23 mouse cellular contexts compared by ENCODE assay signal in the genomic region with DNA sequence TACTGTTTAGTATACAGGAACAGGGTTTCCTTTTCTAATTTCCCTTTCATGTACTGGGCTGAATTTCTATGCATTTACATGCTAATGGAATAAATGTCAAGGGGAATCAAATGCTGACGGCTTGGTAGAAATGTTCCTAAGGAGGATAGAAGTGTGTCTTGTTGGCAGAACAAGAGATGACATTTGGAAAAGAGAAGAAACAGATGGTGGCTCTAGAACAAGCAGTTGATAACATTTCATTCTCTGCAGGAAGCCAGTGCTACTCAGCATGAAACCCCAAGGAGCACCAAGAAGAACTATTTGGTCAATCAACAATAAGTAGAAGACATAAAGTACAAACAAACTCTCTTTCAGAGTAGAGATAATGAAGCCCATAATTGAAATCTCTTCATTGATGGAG.
DNase-seq lines count a peak whose midpoint lies in the region; ATAC-seq lines count a peak whose summit lies in the region.
"Had no signal": no experiment of that assay in that cellular context is flagged by ENCODE, and none has a peak within 500 bp of the region (broad histone marks: within the 10 kb centered on the region; RNA-seq: fewer than 3 reads in every experiment).

No protein-coding gene starts in this region.

- H3K27me3 ChIP-seq in embryonic facial prominence, embryonic 10.5 days (replicated peaks; ENCODE audit: low read depth, poor library complexity, severe bottlenecking): no peaks in the 10 kb centered on the region
- H3K27me3 ChIP-seq: embryonic facial prominence, embryonic 13.5 days; forebrain, embryonic 12.5 days; heart, embryonic 13.5 days; hindbrain, embryonic 15.5 days had no signal

- ATAC-seq in cerebellum, adult (ENCODE audit: insufficient number of reproducible peaks, low FRiP score, low TSS enrichment): peak; percentile 79
- no peak for ATAC-seq in activated CD4-positive, CD25-positive, alpha-beta regulatory T cell, adult 4 months
- ATAC-seq: CD4-positive, CD25-positive, alpha-beta regulatory T cell, adult 4 months; forebrain, postnatal 0 days; intestine, embryonic 16.5 days had no signal

- DNase-seq in cerebellum, postnatal 4 days (ENCODE audit: low spot score in 2 of 2): no peak
- peak; percentile 43 for DNase-seq in cerebellum, adult 8-10 months
- peak; percentile 37 to 84 for DNase-seq in cerebellum, postnatal 14 days
- no peak for DNase-seq in kidney, adult 11 months
- DNase-seq in kidney, postnatal 4 days: no peak
- no peak for DNase-seq in embryonic facial prominence, embryonic 10.5 days (ENCODE audit: low spot score)
- DNase-seq: adrenal gland, postnatal 14 days; B cell, adult 2 months; forebrain, postnatal 0 days; gastrocnemius, adult 2 months; gastrocnemius, postnatal 36 days; heart, adult 11 months; heart, postnatal 36 days; kidney, adult 9 months had no signal

- H3K4me3 ChIP-seq in embryonic facial prominence, embryonic 10.5 days: no peak overlapping the region
- H3K4me3 ChIP-seq: embryonic facial prominence, embryonic 13.5 days; forebrain, embryonic 12.5 days; gastrocnemius, adult 2 months; heart, embryonic 13.5 days; hindbrain, embryonic 15.5 days had no signal

- WGBS in embryonic facial prominence, embryonic 10.5 days: 66% methylated on average over 1 of the region's 1 CpGs

- no peak overlapping the region for H3K27ac ChIP-seq in embryonic facial prominence, embryonic 10.5 days (replicated peaks)
- H3K27ac ChIP-seq: embryonic facial prominence, embryonic 13.5 days; forebrain, embryonic 12.5 days; gastrocnemius, adult 2 months; heart, embryonic 13.5 days; hindbrain, embryonic 15.5 days had no signal

- H3K4me1 ChIP-seq in embryonic facial prominence, embryonic 10.5 days: no peaks in the 10 kb centered on the region
- H3K4me1 ChIP-seq: embryonic facial prominence, embryonic 13.5 days; forebrain, embryonic 12.5 days; hindbrain, embryonic 15.5 days had no signal

- no peaks in the 10 kb centered on the region for H3K36me3 ChIP-seq in embryonic facial prominence, embryonic 10.5 days (replicated peaks)
- H3K36me3 ChIP-seq: embryonic facial prominence, embryonic 13.5 days; forebrain, embryonic 12.5 days; G1E; heart, embryonic 13.5 days; hindbrain, embryonic 15.5 days had no signal

- H3K9me3 ChIP-seq in embryonic facial prominence, embryonic 10.5 days: no peaks in the 10 kb centered on the region
- H3K9me3 ChIP-seq: embryonic facial prominence, embryonic 13.5 days; forebrain, embryonic 12.5 days; heart, embryonic 13.5 days; hindbrain, embryonic 15.5 days had no signal

Comparison
In these comparisons a context has a peak if more than half of its experiments do, and no peak if none do; other contexts are left out.
1. DNase-seq: peak in cerebellum, adult 8-10 months (single experiment) and cerebellum, postnatal 14 days (2 of 2); none in cerebellum, postnatal 4 days (0 of 2), kidney, adult 11 months (single experiment), kidney, postnatal 4 days (0 of 2) and embryonic facial prominence, embryonic 10.5 days (single experiment).